Comparison of ENCODE assay signal across 8 mouse cellular contexts in genomic region chr14:11307079-11307478, GRCm38 (mm10). TPM values are rescaled to one million over a fixed set of nuclear protein-coding genes. Genes with fewer than 3 reads are reported as not detected.
DNase-seq lines count a peak whose midpoint lies in the region; ATAC-seq and TF ChIP-seq lines count a peak whose summit lies in the region.

No protein-coding gene starts in this region.

- H3K36me3 ChIP-seq in hindbrain, embryonic 14.5 days (replicated peaks; ENCODE audit: control insufficient read depth, insufficient read depth): no peaks in the 10 kb centered on the region

- ATAC-seq in hindbrain, embryonic 14.5 days (ENCODE audit: low FRiP score): no peak

- no peaks in the 10 kb centered on the region for H3K9me3 ChIP-seq in hindbrain, embryonic 14.5 days (ENCODE audit: control insufficient read depth, low read length)

- H3K4me2 ChIP-seq in hindbrain, embryonic 14.5 days (replicated peaks): no peak overlapping the region

- no peak overlapping the region for H3K4me3 ChIP-seq in layer of hippocampus, adult 2 months
- no peak overlapping the region for H3K4me3 ChIP-seq in hindbrain, embryonic 14.5 days (replicated peaks; ENCODE audit: low read length)

- no peak overlapping the region for H3K27ac ChIP-seq in layer of hippocampus, adult 2 months
- H3K27ac ChIP-seq in hindbrain, embryonic 14.5 days: no peak overlapping the region

- H3K4me1 ChIP-seq in hindbrain, embryonic 14.5 days (replicated peaks; ENCODE audit: control insufficient read depth, insufficient read depth, low read length): no peaks in the 10 kb centered on the region

- H3K9ac ChIP-seq in hindbrain, embryonic 14.5 days: no peak overlapping the region

- no peaks in the 10 kb centered on the region for H3K27me3 ChIP-seq in hindbrain, embryonic 14.5 days (ENCODE audit: control insufficient read depth, insufficient read depth, low read length)

- TF ChIP-seq CTCF in layer of hippocampus, adult 2 months (conservative IDR thresholded peaks at IDR 0.05): peak; percentile 89

- 39% methylated on average over 2 of the region's 2 CpGs for WGBS in hindbrain, embryonic 14.5 days

- peak; percentile 16 for DNase-seq in adrenal gland, adult 2 months
- DNase-seq in adrenal gland, adult 8-10 months: no peak
- DNase-seq in layer of hippocampus, adult 2 months (ENCODE audit: low spot score in 2 of 2): peak in 1 of 2 experiments; percentile 46
- DNase-seq in layer of hippocampus, adult 9-11 months: no peak
- peak; percentile 19 to 46 for DNase-seq in B cell, adult 2 months
- peak; percentile 55 for DNase-seq in embryo, embryonic 10.5 days (ENCODE audit: low spot score)
- peak; percentile 4 for DNase-seq in mesoderm, embryonic 11.5 days (ENCODE audit: low read depth, low spot score)
- DNase-seq in hindbrain, embryonic 14.5 days (ENCODE audit: low spot score): no peak

RNA-seq across cellular contexts. Expression of gene Gm3839, which starts 49.4 kb away (rescaled TPM):
- total RNA-seq in adrenal gland, adult 2 months (2021): under 1 TPM; 0.35 to 0.89 TPM
- polyA plus RNA-seq in adrenal gland, adult 2 months (2012; rRNA removed): 0.15 TPM in 1 of 2 replicates, not detected in the other
- total RNA-seq in adrenal gland, adult 8-10 months (2022): 1 to 10 TPM in 1 of 4 experiments, under 1 TPM in 1, not detected in 2; 0.35 to 1.1 TPM
- total RNA-seq in layer of hippocampus, adult 2 months (2021): 1 to 10 TPM in 1 of 2 experiments, under 1 TPM in 1; 0.51 to 1.0 TPM
- polyA plus RNA-seq in hindbrain, embryonic 14.5 days (2014; fragmentation: Nextera tagmentation; extraction: Ambion mirVana): 1.7 TPM in 2 replicates

Comparison
In these comparisons a context has a peak if more than half of its experiments do, and no peak if none do; other contexts are left out.
1. DNase-seq: peak in adrenal gland, adult 2 months (single experiment), B cell, adult 2 months (2 of 2), embryo, embryonic 10.5 days (single experiment) and mesoderm, embryonic 11.5 days (single experiment); none in adrenal gland, adult 8-10 months (single experiment), layer of hippocampus, adult 9-11 months (single experiment) and hindbrain, embryonic 14.5 days (single experiment).